Mouse (Mus musculus) 3134 (cell line): ENCODE measurements around the gene Prcc.

ENCODE experiments used
- DNase-seq: peaks from one replicate; pipeline ENCODE4 v3.0.0-alpha.2; 2011; ENCODE audit warnings: low spot score; ENCODE audit not compliant: insufficient read length; ENCODE audit errors: extremely low read depth

Prcc gene

DNA sequence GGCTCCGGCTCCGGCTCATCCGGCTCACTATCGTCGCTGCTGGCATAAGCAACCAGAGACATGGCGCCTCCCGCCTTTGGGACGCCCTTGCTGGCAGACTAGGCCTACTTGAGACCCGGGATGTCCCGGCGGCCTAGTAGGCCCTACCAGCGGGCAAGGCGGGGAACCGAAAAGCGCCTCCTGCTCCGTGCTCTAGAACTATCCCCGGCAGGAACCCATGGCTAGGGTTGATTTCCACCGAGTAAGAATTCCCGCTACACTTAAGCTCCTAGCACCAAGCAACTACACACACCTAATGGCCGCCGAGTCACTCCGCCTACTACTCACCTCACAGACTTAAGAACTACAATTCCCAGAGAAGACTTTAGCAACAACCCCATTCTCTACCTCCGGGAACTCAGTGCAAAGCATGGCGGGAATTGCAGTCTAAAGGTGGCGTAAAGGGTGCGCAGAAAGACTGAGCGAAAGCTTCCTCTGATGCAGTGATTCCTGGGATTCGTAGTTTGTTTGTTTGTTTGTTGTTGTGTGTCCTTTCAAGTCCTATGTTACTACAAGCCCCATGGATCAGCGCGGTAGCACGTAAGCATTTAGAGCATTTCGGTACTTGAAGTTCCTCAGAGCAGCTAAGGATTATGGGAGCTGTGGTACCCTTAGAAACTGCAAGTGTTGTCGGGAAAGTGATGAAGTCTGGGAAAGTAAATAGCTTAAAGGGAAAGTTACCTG lies at the start of gene Prcc:
Prcc (minus strand) TSS at position 328 of the 723 bp plus-strand sequence.
- DNase-seq = peak; percentile 97

DNA sequence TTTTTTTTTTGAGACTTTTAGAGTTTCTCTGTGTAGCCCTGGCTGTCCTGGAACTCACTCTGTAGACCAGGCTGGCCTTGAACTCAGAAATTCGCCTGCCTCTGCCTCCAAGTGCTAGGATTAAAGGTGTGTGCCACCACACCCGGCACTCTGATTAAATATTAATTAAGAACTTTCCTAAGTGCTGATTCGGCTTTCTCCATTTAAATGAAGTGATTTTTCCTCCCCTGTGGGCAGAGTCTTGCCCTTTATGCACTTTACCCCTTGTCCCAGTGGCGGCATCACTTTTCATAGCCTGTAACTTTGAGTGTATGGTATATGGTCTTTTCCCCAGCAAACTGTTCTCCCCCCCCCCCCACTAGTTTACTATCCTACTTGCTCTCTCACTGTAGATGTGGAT lies 49.8 kb upstream of the Prcc start:
- DNase-seq = no peak

GRCm38 (mm10) chr3:87934501-87934900 lies 49.1 kb upstream of the Prcc start:
- no peak for DNase-seq

- no peak for DNase-seq
Measured at GRCm38 (mm10) chr3:87934026-87934425, 48.6 kb upstream of the Prcc start.

DNA sequence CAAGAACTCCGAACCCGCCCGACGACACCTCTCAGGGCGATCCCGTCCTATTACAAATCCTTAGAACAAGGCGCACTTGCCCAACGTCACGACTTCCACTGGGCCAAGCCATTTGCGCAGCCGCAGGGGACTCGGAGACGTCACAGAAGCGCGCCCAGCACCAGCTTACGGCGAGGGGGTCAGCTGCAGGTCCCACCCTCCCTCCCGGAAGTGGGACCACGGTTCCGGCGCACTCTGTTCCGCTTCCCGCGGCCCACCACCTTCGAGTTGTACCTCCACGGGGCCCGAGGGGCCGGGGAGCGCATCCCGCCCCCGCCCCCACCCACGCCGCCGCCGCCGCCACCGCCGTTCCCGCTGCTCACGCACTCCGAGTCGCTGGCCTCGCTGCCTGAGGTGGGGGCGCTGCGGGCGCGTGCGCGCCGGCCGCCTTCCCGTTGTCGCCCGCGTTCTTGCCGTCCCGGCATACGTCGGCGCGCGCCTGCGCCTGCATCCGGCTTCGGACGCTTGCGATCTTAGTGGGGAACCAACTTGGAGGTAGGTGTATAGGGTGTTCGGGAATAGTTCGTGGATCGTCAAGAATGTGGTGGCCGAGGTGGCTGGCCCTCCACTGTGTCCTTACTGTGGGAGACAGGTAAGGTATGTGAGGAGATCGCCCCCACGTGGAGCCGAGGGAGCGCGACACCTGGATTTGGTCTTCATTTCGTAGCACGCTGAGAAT lies 44.8 kb upstream of the Prcc start, which contains the start of the genes Isg20l2 and Rrnad1:
Isg20l2 (plus strand) TSS at position 237 of the 718 bp plus-strand sequence.
Rrnad1 (minus strand) TSS at position 640 of the 718 bp plus-strand sequence.
- peak; percentile 98 for DNase-seq

DNA sequence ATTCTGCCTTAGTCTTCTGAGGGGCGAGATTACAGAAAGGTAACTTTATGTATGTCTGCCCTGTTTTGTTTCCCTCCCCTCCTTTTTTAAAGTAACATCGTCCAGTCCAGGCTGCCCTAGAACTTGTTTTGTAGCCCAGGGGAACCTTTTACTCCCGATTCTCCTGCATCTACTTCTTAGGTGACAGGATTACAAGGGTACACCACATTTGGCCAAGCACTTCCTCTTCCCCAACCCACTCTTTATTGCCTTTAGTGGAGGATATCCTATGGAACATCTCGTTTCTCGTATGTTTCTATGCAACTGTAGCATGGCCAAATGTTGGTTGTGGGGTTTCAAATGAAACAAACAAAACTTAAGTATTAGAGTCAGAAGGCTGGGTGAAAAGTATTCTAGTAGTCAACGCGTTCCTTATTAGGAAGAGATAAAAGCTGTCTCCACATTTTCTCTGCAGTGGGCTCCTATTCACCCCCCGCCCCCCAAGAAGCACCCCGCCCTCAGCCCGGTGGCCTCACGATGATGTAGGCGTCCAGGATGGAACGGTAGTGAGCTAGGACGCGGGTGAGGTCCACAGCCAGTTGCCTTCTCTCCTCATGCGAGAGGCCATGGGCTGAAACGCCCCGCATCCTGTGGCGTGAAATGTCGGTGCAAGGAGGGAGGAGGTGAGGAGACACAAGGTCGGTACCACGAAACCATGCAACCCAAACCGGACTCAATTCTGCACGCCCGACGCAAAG lies 44.1 kb upstream of the Prcc start:
- DNase-seq = no peak

DNA sequence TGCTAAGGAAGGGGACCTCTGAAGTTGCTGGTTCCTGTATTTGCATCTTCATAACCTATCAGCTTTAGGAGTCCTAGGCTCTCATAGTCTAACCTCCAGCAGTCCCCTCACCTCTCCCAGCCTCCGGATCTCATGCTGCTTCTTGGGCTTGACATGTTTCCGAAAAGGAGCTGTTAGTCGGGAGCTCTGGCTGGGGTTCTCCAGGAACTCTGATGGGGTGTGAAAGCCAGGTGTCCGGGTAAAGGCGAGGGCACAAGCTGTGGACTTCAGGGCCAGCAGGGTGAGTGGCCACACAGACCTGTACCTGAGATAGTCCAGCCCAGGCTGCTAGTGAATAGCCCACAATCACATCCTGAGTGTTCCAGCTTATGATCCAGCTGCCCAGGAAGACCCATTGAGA lies 42.0 kb upstream of the Prcc start:
- no peak for DNase-seq

- no peak for DNase-seq
Measured at GRCm38 (mm10) chr3:87924996-87925395, 39.6 kb upstream of the Prcc start.

GRCm38 (mm10) chr3:87920270-87920943 lies 35.0 kb upstream of the Prcc start:
- DNase-seq = no peak

GRCm38 (mm10) chr3:87919336-87920108 lies 34.1 kb upstream of the Prcc start, which contains the start of gene Mrpl24:
Mrpl24 (plus strand) TSS chr3:87919506.
- DNase-seq = peak; percentile 76

DNA sequence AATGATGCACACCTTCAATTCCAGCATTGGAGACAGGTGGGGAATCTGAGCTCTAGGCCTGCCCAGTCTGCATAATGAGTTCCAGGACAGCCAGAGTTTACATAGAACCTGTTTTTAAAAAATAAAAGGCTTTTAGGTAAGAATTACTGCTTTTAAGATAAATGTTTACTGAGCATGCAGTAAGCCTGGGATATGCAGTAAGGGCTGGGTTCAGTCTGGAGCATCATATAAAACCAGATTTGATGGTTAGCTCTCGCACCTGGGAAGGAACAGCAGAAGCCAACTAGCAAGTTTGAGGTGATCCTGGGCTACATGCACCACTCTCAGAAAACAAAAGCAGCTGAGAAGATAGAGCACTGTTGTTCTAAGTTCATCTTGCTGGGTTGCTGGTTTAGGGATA lies 33.1 kb upstream of the Prcc start:
- no peak for DNase-seq

DNA sequence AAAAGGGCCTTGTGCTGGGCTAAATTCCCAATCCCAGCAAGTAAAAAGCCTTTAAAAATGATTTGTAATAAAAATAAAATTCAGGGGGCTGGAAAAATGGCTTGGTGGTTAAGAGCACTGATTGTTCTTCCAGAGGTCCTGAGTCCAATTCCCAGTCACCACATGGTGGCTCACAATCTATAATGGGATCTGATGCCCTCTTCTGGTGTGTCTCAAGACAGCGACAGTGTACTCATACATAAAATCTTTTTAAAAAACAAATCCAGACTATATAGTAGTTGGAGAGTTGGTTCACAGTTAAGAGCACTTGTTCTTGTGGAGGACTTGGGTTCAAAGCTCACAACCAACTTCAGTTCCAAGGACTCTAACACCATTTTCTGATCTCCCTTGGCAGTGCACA lies 31.6 kb upstream of the Prcc start:
- no peak for DNase-seq

DNA sequence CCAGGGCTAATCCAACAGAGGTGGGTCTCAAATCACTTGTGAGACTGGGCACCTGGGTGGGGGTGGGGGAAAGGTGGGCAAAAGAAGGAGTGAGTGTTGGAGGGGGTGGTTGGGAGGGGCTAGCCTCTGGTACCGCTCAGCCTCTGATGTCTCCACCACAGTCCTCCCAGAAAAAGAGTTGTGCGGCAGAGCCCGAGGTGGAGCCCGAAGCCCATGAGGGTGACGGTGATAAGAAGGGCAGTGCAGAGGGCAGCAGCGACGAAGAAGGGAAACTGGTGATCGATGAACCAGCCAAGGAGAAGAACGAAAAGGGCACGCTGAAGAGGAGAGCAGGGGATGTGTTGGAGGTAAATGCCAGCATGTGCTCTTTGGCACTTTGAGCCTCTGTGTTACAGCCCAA lies 28.5 kb upstream of the Prcc start:
- no peak for DNase-seq

GRCm38 (mm10) chr3:87913491-87913890 lies 28.1 kb upstream of the Prcc start:
- DNase-seq = no peak

DNA sequence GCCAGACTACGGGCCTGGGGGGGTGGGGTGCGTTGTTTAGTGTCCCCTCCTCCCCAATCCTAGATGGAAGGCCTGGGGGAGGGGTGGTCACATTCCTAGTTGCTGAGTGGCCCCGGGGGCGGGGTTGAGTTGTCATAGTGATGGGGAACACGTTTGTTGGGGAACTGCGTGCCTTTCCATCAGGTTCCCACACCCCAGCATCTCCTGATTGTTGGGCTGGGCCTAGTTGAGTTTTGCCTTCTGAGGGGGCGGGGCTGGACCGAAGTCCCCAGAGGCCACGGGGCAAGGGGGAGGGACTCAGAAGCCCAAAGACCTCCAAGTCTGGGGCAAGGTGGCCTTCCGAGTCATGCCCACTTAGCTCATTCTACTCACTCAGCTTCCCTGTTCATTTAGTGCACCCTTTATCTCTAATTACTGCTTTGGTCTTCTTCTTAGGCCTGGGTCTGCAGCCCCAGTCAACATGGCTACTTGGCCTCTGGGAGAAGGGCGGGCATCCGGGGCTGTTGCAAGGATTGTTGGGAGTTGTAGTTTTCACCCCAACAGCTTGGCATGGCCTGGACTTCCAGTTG lies 25.2 kb upstream of the Prcc start:
- DNase-seq = peak; percentile 93

DNA sequence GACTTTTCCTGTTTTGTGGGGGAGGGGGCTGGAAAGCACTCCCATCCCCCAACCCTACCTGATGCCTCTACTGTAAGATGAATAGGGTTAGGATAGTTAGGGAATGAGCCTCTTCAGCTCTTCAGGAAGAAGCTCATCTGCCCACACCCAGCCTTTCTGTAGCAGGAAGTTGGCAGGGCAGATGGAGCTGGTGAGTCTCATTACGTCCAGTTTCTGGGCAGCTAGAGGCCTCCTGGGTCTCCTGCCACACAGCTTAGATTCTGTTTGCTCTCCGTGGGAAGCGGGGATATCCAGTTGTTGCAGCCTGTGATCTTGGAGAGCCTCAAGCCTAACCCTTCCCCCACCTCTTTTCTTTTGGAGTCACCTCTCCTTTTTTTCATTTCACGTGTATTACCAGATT lies 24.5 kb upstream of the Prcc start:
- peak; percentile 39 for DNase-seq

DNA sequence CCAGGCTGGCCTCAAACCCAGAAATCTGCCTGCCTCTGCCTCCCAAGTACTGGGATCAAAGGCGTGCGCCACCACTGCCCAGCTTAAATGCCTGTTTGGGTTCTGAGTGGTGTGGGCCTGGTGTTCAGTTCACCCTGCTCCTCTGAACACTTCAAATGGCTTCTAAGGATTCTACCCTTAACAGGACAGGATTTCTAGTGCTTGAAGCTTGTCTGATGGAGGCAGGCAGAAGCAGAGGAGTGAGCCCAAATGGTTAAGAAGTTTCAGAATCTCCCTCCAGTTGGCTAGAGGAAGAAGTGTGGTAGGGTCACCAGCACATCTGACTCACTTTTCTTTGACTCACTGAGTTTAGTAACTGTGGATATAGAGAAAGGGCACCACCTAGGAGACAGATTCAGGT lies 24.0 kb upstream of the Prcc start:
- peak; percentile 36 for DNase-seq

DNA sequence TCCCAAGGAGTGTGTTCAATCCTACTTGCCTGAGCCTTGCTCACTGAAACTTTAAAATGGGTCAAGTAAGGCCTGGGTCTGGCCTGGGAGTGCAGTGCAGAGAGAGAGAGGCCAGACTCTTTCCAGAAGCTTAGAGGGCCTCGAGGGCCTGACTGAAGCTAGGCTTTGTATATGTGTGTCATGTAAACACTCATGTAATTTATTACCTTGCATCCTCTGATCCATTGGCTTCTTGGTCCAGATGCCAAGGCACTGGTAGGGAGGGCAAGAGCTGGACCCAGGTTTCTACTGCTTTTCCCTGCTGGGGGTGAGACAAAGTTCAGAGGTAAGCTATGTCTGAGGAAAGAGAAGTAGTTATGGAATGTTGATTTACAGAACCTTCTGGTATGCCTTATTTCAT lies 22.5 kb upstream of the Prcc start:
- no peak for DNase-seq

DNA sequence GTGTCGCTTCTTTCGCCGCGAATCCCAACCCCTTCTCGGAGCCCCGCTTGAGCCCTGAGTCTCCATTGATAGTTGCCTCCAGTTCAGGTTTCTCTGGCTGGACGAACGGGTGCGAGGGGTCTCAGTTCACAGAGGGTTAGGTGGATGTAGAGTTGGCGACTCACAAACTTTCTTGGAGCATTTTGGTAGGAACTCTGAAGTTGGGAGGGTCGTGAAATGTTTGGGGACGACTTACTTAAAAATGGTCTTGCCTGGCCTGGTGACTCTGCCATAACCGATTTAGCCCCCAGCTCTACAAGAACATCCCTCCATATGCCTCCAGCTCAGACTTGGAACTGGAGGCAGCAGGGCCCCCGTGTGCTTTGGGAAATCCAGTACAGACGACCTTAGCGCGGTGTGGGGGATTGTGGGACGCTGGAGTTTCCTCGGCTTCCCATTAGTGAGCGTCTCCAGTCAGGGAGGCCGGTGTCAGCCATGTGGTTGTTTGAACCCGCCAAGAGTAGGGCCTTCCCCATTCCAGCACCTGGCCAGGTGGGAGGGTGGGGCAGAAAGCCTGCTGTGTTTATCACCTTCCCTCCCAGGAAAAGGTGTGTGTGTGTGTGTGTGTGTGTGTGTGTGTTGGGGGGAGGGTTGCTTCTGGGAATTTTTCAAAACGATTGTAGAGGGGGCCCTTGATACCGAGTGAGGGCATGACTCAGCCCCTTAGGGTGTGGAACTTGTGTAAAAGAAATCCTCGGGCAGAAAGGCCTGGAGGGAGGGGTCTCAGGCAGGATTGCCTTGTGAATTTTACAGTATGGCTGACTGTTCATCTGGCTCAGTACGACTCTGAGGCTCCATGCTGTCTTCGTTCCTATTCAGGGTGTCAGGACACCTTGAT lies 21.8 kb upstream of the Prcc start:
- DNase-seq = peak; percentile 66
